Mouse (Mus musculus): ENCODE results near the gene Zfhx2. TPM values are rescaled to one million over a fixed set of nuclear protein-coding genes. Genes with fewer than 3 reads are reported as not detected.

Zfhx2 gene
- total RNA-seq (2012; rRNA removed): 9.4 and 12.4 TPM in 2 replicates

DNA sequence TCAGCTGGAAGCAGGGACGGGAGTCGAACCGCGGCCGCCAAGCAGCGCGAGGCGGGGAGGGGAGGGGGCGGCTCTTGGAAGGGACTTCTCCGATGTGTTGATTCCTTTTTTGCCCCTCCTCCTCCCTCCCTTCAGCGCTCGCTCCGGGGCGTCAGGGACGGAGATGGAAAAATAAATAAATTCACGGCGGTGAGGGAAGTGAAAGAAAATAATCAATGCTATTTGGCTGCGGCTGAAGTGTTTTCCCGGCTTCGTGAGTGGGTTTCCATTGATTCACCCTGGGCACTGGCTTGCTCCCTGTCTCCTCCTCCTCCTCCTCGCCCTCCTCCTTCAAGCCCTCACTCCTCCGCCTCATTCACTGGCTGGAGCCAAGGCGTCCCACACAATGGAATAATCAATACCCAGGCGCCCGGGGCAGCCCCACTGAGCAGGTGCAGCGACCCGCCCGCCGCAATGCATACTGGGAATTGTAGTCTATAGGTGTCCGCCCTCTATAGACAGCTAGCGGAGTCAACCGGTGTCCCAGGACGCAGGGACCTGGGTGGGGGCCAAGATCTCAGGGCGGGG is at the start of gene Zfhx2:
Gene Zfhx2, minus strand, starts transcription at position 314 of the 567 bp plus-strand sequence.
- in situ Hi-C loops (cut with MboI; ENCODE audit: low sequenced_read_pairs in 2 of 2, unreplicated experiment in 2 of 2): no loop called here
- Histone ChIP-seq H3K4me3 (ENCODE audit: insufficient read depth in 1 of 2, low read depth in 1 of 2, low read length in 2 of 2, poor library complexity in 1 of 2, severe bottlenecking in 1 of 2) (peak within 1 kb of the TSS; percentile 80 to 94), H3K9ac (ENCODE audit: insufficient read depth, low read depth, low read length, poor library complexity, severe bottlenecking) (peak within 1 kb of the TSS; percentile 92), H3K9me3 (ENCODE audit: control insufficient read depth, insufficient read depth, low read depth, low read length) (no peaks in the 10 kb centered on the region), H3K27ac (ENCODE audit: insufficient read depth, low read depth, low read length, poor library complexity, severe bottlenecking) (peak within 1 kb of the TSS; percentile 65), H3K36me3 (ENCODE audit: control insufficient read depth, insufficient read depth, low read length, poor library complexity, severe bottlenecking) (no peaks in the 10 kb centered on the region), H3K4me1 (ENCODE audit: control insufficient read depth in 2 of 2, insufficient read depth in 2 of 2, low read length in 2 of 2, poor library complexity in 1 of 2) (peaks cover 5 to 25% of the 10 kb centered on the region in 2 experiments)
- peak; percentile 97 for DNase-seq (ENCODE audit: low read depth, low spot score)
- TF ChIP-seq MAFK (IDR thresholded peaks at IDR 0.05; ENCODE audit: insufficient read depth, low read depth, low read length): no peak
- peak; percentile 91 for TF ChIP-seq HCFC1 (IDR thresholded peaks at IDR 0.05; ENCODE audit: borderline replicate concordance, insufficient read depth, low read length)

- in situ Hi-C loops (cut with MboI; ENCODE audit: low sequenced_read_pairs in 2 of 2, unreplicated experiment in 2 of 2): loop anchor here in 1 of 2 experiments (10.0 kb wide), 1 partner anchor 75 kb away; no protein-coding TSS in a partner anchor
- TF ChIP-seq ZC3H11A (IDR thresholded peaks at IDR 0.05; ENCODE audit: borderline replicate concordance, low read depth, low read length) (no peak), HCFC1 (IDR thresholded peaks at IDR 0.05; ENCODE audit: borderline replicate concordance, insufficient read depth, low read length) (no peak), CHD2 (IDR thresholded peaks at IDR 0.05; ENCODE audit: low read depth, low read length) (no peak), ZNF384 (IDR thresholded peaks at IDR 0.05; ENCODE audit: low read depth, low read length) (no peak), MAFK (IDR thresholded peaks at IDR 0.05; ENCODE audit: insufficient read depth, low read depth, low read length) (no peak)
Measured at GRCm38 (mm10) chr14:55139313-55139712, 47.2 kb upstream of the Zfhx2 start.

GRCm38 (mm10) chr14:55135676-55136075 is 43.6 kb upstream of the Zfhx2 start:
- TF ChIP-seq HCFC1 (IDR thresholded peaks at IDR 0.05; ENCODE audit: borderline replicate concordance, insufficient read depth, low read length): no peak
- no peak for TF ChIP-seq ZC3H11A (IDR thresholded peaks at IDR 0.05; ENCODE audit: borderline replicate concordance, low read depth, low read length)
- no peak for TF ChIP-seq ZNF384 (IDR thresholded peaks at IDR 0.05; ENCODE audit: low read depth, low read length)
- no peak for TF ChIP-seq MAFK (IDR thresholded peaks at IDR 0.05; ENCODE audit: insufficient read depth, low read depth, low read length)
- TF ChIP-seq CHD2 (IDR thresholded peaks at IDR 0.05; ENCODE audit: low read depth, low read length): no peak
- H3K9ac ChIP-seq (ENCODE audit: insufficient read depth, low read depth, low read length, poor library complexity, severe bottlenecking): no peak overlapping the region
- in situ Hi-C loops (cut with MboI; ENCODE audit: low sequenced_read_pairs in 2 of 2, unreplicated experiment in 2 of 2): loop anchor here in 1 of 2 experiments (10.0 kb wide), 1 partner anchor 79 kb away; no protein-coding TSS in a partner anchor
- no peaks in the 10 kb centered on the region for H3K36me3 ChIP-seq (ENCODE audit: control insufficient read depth, insufficient read depth, low read length, poor library complexity, severe bottlenecking)
- H3K9me3 ChIP-seq (ENCODE audit: control insufficient read depth, insufficient read depth, low read depth, low read length): no peaks in the 10 kb centered on the region
- H3K4me1 ChIP-seq (ENCODE audit: control insufficient read depth in 2 of 2, insufficient read depth in 2 of 2, low read length in 2 of 2, poor library complexity in 1 of 2): no peaks in the 10 kb centered on the region
- no peak overlapping the region for H3K27ac ChIP-seq (ENCODE audit: insufficient read depth, low read depth, low read length, poor library complexity, severe bottlenecking)
- DNase-seq (ENCODE audit: low read depth, low spot score): no peak
- H3K4me3 ChIP-seq (ENCODE audit: insufficient read depth in 1 of 2, low read depth in 1 of 2, low read length in 2 of 2, poor library complexity in 1 of 2, severe bottlenecking in 1 of 2): no peak overlapping the region

More at GRCm38 (mm10) chr14:55139313-55139712, 47.2 kb upstream of the Zfhx2 start:
- Histone ChIP-seq H3K36me3 (ENCODE audit: control insufficient read depth, insufficient read depth, low read length, poor library complexity, severe bottlenecking) (no peaks in the 10 kb centered on the region), H3K4me3 (ENCODE audit: insufficient read depth in 1 of 2, low read depth in 1 of 2, low read length in 2 of 2, poor library complexity in 1 of 2, severe bottlenecking in 1 of 2) (no peak overlapping the region), H3K9ac (ENCODE audit: insufficient read depth, low read depth, low read length, poor library complexity, severe bottlenecking) (no peak overlapping the region), H3K27ac (ENCODE audit: insufficient read depth, low read depth, low read length, poor library complexity, severe bottlenecking) (no peak overlapping the region), H3K9me3 (ENCODE audit: control insufficient read depth, insufficient read depth, low read depth, low read length) (no peaks in the 10 kb centered on the region), H3K4me1 (ENCODE audit: control insufficient read depth in 2 of 2, insufficient read depth in 2 of 2, low read length in 2 of 2, poor library complexity in 1 of 2) (no peaks in the 10 kb centered on the region)
- no peak for DNase-seq (ENCODE audit: low read depth, low spot score)

GRCm38 (mm10) chr14:55126521-55126920 is 34.4 kb upstream of the Zfhx2 start:
- H3K4me1 ChIP-seq (ENCODE audit: control insufficient read depth in 2 of 2, insufficient read depth in 2 of 2, low read length in 2 of 2, poor library complexity in 1 of 2): 0 out of 4 replicates have a peak, but pooled peaks cover 0 to 2% of the 10 kb centered on the region in 2 experiments
- in situ Hi-C loops (cut with MboI; ENCODE audit: low sequenced_read_pairs in 2 of 2, unreplicated experiment in 2 of 2): loop anchor here in 1 of 2 experiments (10.0 kb wide), 1 partner anchor 308 kb away; no protein-coding TSS in a partner anchor
- H3K9ac ChIP-seq (ENCODE audit: insufficient read depth, low read depth, low read length, poor library complexity, severe bottlenecking): no peak overlapping the region
- H3K9me3 ChIP-seq (ENCODE audit: control insufficient read depth, insufficient read depth, low read depth, low read length): no peaks in the 10 kb centered on the region
- TF ChIP-seq HCFC1 (IDR thresholded peaks at IDR 0.05; ENCODE audit: borderline replicate concordance, insufficient read depth, low read length): no peak
- H3K36me3 ChIP-seq (ENCODE audit: control insufficient read depth, insufficient read depth, low read length, poor library complexity, severe bottlenecking): no peaks in the 10 kb centered on the region
- H3K4me3 ChIP-seq (ENCODE audit: insufficient read depth in 1 of 2, low read depth in 1 of 2, low read length in 2 of 2, poor library complexity in 1 of 2, severe bottlenecking in 1 of 2): no peak overlapping the region
- H3K27ac ChIP-seq (ENCODE audit: insufficient read depth, low read depth, low read length, poor library complexity, severe bottlenecking): no peak overlapping the region
- DNase-seq (ENCODE audit: low read depth, low spot score): no peak

GRCm38 (mm10) chr14:55125711-55126110 is 33.6 kb upstream of the Zfhx2 start:
- no peak for DNase-seq (ENCODE audit: low read depth, low spot score)
- H3K27ac ChIP-seq (ENCODE audit: insufficient read depth, low read depth, low read length, poor library complexity, severe bottlenecking): no peak overlapping the region
- TF ChIP-seq MAFK (IDR thresholded peaks at IDR 0.05; ENCODE audit: insufficient read depth, low read depth, low read length) (no peak), CHD2 (IDR thresholded peaks at IDR 0.05; ENCODE audit: low read depth, low read length) (no peak), ZC3H11A (IDR thresholded peaks at IDR 0.05; ENCODE audit: borderline replicate concordance, low read depth, low read length) (no peak), ZNF384 (IDR thresholded peaks at IDR 0.05; ENCODE audit: low read depth, low read length) (no peak), HCFC1 (IDR thresholded peaks at IDR 0.05; ENCODE audit: borderline replicate concordance, insufficient read depth, low read length) (no peak)
- in situ Hi-C loops (cut with MboI; ENCODE audit: low sequenced_read_pairs in 2 of 2, unreplicated experiment in 2 of 2): loop anchor here in 1 of 2 experiments (10.0 kb wide), 1 partner anchor 309 kb away; no protein-coding TSS in a partner anchor
- H3K4me1 ChIP-seq (ENCODE audit: control insufficient read depth in 2 of 2, insufficient read depth in 2 of 2, low read length in 2 of 2, poor library complexity in 1 of 2): 0 out of 4 replicates have a peak, but pooled peaks cover 0 to 2% of the 10 kb centered on the region in 2 experiments
- H3K4me3 ChIP-seq (ENCODE audit: insufficient read depth in 1 of 2, low read depth in 1 of 2, low read length in 2 of 2, poor library complexity in 1 of 2, severe bottlenecking in 1 of 2): no peak overlapping the region
- H3K9me3 ChIP-seq (ENCODE audit: control insufficient read depth, insufficient read depth, low read depth, low read length): no peaks in the 10 kb centered on the region
- H3K36me3 ChIP-seq (ENCODE audit: control insufficient read depth, insufficient read depth, low read length, poor library complexity, severe bottlenecking): no peaks in the 10 kb centered on the region
- H3K9ac ChIP-seq (ENCODE audit: insufficient read depth, low read depth, low read length, poor library complexity, severe bottlenecking): no peak overlapping the region

All from ES-E14 (cell line).